Mouse (Mus musculus) brain, embryonic 14.5 days (tissue): ENCODE measurements around the gene Bcr.

Experiments used
- CTCF ChIP-seq: fragments of 200-500 bp; IDR thresholded peaks from 2 replicates; pipeline ENCODE4 v1.5.1; 2012; ENCODE audit warnings: inconsistent platforms, mild to moderate bottlenecking, moderate library complexity, borderline replicate concordance; ENCODE audit not compliant: insufficient read depth, insufficient read length; ENCODE audit errors: extremely low read depth
- POLR2A ChIP-seq: fragments of 200-500 bp; IDR thresholded peaks from 2 replicates; pipeline ENCODE4 v1.6.1; 2012; ENCODE audit warnings: mild to moderate bottlenecking, inconsistent platforms, borderline replicate concordance; ENCODE audit not compliant: poor library complexity, insufficient read depth, insufficient read length, severe bottlenecking; ENCODE audit errors: extremely low read depth

GRCm38 (mm10) chr10:75093252-75093987 is 33.0 kb downstream of the Bcr start:
- no peak for TF ChIP-seq POLR2A
- no peak for TF ChIP-seq CTCF
